Mouse (Mus musculus) duodenum, adult 2 months (tissue): ENCODE measurements around the gene Ttc34. TPM values are rescaled to one million over a fixed set of nuclear protein-coding genes. Genes with fewer than 3 reads are reported as not detected.

Source experiments
- polyA plus RNA-seq: library from polyadenylated mRNA; depleted of rRNA; stranded (reverse); fragments of >200 nt; gene quantifications from 2 replicates; pipeline ENCODE4 v1.2.3, GENCODE M21; 2012; ENCODE audit warnings: low replicate concordance; rRNA removed

The Ttc34 gene
- polyA plus RNA-seq = 0.04 TPM in 2 replicates

DNA sequence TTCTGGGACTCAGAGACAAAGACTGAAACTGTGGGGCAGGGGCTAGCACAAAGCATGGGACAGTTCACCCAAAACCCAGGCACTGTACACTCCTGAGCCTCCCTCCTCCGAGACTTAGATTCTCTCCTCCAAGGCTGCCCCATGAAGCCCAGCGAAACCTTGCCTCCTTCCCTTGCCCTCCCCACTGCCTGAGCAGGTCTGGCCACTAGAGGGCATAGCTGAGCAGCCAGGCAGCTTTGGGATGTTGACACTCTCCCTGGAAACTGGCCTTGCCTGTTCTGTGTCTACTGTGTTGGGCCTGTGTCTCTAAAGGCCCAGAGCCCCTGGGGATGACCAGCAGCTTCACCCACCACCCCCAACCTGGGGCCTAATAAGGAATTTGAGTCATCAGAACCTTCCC is at the start of gene Ttc34:
Gene Ttc34, plus strand, starts transcription at position 290 of the 400 bp plus-strand sequence.

DNA sequence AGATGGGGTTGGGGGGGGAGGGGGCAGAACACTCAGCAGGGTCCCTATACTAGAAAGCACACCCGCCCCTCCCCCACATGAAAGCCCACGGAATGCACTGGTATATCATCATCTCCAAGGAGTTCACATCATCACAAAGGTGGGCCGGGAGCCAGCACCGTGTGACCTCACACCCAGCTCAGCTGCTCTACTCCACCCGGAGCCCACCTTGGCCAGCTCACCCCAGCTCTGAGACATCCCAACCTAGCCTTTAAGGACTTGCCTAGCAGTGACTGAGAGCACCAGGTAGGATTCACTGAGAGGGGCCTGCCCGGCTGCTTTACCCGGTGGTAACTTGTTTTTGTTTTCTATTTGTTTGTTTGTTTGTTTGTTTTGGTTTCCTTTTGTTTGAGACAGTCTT is 32.2 kb downstream of the Ttc34 start, which contains the start of gene Mmel1:
Gene Mmel1, plus strand, starts transcription at position 146 of the 400 bp plus-strand sequence.

DNA sequence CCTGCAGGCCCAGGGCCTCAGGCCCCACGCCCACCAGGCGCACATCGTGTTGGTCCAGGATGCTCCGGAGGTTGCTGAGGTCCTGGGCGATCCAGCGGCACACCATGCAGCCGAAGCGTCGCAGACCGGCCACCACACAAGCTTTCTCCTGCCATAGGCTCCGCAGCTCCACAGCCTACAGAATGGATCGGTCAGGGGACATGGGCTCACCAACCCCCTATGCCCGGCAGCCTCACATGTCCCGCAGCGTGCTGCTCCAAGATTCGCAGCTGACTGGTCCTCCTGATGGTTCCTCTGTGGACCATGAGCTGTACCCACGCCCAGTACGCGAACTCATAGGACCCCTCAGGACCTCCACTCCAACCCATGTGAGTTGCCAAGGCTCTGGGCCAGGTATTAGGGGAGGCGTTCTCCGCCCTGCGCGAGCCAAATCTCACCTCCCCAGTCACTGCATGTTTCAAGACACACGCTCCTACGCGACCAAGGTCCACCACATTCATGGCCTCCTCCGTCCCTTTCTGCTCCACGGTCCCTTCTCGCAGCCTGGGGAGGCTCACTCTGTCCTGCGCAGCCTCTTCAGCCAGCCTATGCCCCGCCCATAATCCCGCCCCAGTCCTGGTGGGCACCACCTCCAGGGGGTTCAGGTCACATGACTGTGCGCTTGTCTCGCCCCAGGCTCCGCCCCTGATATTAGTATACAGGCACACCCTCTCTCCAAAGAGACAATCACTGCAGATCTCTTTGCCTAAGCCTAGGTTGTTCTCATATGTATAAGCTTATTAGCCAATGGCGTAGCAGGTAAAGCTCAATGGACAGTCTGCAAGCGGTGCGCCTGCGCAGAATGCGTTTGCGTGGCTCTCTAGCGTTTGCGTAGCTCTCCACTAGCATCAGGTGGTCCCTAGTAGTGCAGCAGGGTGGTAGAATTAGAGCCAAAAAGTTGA is 61.5 kb downstream of the Ttc34 start, which contains the start of gene Fam213b:
Gene Fam213b, minus strand, starts transcription at position 630 of the 941 bp plus-strand sequence.

Other genes starting within 250 kb of the Ttc34 start
- gene Prdm16, start 200.6 kb upstream of the Ttc34 start, polyA plus RNA-seq = 3.3 and 19.4 TPM in 2 replicates
- not detected in 2 replicates for gene Actrt2, start 169.6 kb upstream of the Ttc34 start, polyA plus RNA-seq
- 0.07 and 0.45 TPM in 2 replicates for gene Mmel1, start 32.1 kb downstream of the Ttc34 start, polyA plus RNA-seq
- gene Fam213b, start 61.7 kb downstream of the Ttc34 start, polyA plus RNA-seq = 58.6 and 168 TPM in 2 replicates
- 121 and 142 TPM in 2 replicates for gene Tnfrsf14, start 91.1 kb downstream of the Ttc34 start, polyA plus RNA-seq
- gene Hes5, start 123.5 kb downstream of the Ttc34 start, polyA plus RNA-seq = 0.47 TPM in 1 of 2 replicates, not detected in the other
- gene Pank4, start 126.7 kb downstream of the Ttc34 start, polyA plus RNA-seq = 18.8 and 24.3 TPM in 2 replicates
- gene Plch2, start 219.3 kb downstream of the Ttc34 start, polyA plus RNA-seq = 31.1 and 35.9 TPM in 2 replicates
- gene Pex10, start 229.6 kb downstream of the Ttc34 start, polyA plus RNA-seq = 15.9 and 18.7 TPM in 2 replicates
- 66.6 and 93.1 TPM in 2 replicates for gene Rer1, start 248.9 kb downstream of the Ttc34 start, polyA plus RNA-seq
- 4.0 and 4.9 TPM in 2 replicates for gene Morn1, start 249.1 kb downstream of the Ttc34 start, polyA plus RNA-seq